Mouse (Mus musculus) T-cell, adult 2 months (primary cell): ENCODE data around the gene Pepd.

Experiments
- DNase-seq: peaks from one replicate; pipeline ENCODE4 v3.0.0; 2022; ENCODE audit warnings: low spot score

Pepd gene

GRCm38 (mm10) chr7:34983702-34984475 lies 71.7 kb downstream of the Pepd start:
- no peak for DNase-seq

- no peak for DNase-seq
These were observed 72.5 kb downstream of the Pepd start for GRCm38 (mm10) chr7:34984526-34985133.

DNA sequence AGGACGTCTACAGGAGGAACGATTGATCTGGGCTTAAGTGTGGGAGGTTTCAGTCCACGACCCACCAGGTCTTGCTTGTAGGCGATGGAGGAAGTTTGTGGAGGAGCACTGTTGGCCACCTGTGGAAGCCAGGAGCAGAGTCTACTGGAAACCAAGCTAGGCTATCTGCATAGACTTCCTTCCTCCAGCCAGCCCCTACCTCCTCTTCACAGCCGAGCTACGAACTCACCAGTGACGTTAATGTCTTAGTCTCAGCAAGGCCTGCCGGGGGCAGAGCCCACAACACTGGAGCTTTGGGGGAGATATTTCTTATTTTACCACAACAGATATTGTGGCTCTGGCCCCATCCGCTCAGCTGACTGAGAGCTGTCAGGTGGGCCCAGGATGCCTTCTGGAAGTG lies 73.0 kb downstream of the Pepd start:
- DNase-seq: peak; percentile 19

- DNase-seq: no peak
These were observed 73.5 kb downstream of the Pepd start for GRCm38 (mm10) chr7:34985646-34986045.

- DNase-seq: no peak
These were observed 74.5 kb downstream of the Pepd start for GRCm38 (mm10) chr7:34986575-34987150.

GRCm38 (mm10) chr7:34987258-34987657 lies 75.1 kb downstream of the Pepd start:
- no peak for DNase-seq

DNA sequence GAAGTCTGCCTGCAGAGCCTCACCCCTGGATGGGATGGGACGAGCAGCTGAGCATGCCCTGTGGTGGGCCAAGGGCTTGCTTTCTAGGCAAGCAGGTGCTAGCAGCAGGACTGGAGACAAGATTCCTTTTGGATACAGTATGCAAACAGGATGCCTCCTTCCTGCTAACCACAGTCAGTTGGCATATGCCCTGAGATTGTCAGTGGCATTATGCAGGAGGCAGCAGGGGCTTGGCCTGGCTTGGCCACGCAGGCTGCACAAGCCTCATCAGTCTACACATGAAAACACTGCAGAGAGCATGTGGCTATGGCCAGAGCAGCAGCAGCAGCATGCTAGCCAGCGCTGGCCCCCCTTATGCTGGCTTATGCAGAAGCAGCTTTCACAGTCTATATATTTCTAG lies 76.3 kb downstream of the Pepd start:
- no peak for DNase-seq

DNA sequence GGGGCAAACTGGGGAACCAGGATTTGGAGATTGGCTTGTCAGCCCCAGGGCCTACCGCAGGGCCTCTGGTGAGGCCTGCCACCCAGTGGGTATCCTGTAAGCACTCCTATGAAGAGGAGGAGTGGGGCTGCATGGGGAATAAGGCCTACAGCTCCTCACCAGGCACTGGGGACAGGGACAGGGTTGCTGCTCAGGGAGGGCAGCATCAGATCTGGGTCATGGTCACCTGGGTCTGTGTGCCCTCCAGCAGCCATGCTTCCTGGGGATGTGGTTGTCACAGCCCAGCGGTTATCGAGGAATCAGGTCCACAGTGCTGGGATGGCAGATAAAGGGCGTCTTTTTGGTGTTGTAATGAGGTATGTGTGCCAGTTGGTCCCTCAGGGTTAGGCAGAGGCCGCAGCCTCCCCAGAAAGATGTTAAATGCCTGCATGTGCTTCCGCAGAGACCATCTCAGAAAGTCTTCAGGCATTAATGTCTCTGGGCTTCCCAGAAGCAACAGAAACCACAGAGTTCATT lies 79.6 kb downstream of the Pepd start:
- DNase-seq: no peak

DNA sequence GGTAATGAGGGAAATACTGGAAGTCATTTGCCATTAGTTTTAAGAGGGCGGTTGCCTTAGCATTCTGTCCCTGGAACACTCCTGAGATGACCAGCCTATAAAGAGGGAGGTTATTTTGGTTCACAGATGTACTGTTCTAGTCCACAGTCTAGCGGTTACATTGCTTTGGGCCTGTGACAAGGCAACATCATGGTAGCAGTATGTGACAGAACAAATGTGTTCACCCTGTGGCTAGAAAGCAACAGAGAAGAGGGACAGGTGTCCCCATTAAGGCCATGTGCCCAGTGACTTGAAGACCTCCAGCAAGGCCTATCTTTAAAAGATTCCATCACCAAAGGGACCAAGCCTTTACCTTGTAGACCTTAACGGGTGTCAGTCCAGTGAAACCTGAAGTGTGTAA lies 80.6 kb downstream of the Pepd start:
- DNase-seq: no peak

- no peak for DNase-seq
These were observed 83.9 kb downstream of the Pepd start for GRCm38 (mm10) chr7:34995872-34996662.

DNA sequence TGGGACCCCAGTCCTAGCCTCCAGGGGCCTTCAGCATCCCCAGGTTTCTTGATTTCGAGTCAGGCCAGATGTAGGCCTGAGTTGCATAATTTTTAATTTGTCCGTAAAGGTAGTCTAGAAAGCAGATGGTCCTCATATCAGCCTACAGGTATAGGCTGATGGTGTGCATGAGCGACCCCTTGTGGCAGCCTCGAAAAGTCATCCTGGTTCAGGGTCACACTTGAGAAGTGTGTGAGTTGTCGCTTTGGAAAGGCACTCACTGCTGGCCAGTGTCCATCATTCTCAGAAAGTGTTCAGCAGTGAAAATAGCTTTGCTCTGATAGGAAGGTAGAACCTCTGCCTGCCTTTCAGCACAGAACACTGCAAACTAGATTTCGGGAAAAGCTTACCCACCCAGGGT lies 88.7 kb downstream of the Pepd start:
- DNase-seq: no peak

DNA sequence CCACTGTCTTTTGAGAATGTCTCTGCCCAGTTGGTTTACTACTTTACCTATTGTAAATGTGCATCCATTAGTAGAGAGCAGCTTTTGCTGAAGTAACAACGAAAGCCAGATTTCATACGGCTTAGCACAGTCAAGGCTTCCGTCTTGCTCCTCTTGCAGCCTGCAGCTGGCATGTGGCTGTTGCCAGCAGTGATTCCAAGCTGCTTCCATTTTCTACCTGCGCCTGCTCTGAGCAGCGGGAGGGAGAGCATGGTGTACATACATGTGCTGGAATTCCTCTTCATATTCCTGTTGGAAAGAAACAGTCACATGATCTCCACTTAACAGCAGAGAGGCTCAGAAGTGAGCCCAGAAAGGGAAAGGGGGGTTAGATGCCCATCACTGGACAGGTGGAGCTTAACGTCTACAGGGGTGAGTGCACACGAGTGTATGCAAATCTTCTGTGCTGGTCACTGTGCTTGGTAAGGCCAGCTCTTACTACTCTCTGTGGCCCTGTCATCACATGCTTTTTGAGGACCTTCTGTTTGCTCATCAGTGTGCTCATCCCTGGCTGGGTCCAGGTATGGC lies 91.1 kb downstream of the Pepd start:
- no peak for DNase-seq

GRCm38 (mm10) chr7:35006661-35007060 lies 94.5 kb downstream of the Pepd start:
- no peak for DNase-seq

GRCm38 (mm10) chr7:35013228-35013627 lies 101.0 kb downstream of the Pepd start:
- no peak for DNase-seq

DNA sequence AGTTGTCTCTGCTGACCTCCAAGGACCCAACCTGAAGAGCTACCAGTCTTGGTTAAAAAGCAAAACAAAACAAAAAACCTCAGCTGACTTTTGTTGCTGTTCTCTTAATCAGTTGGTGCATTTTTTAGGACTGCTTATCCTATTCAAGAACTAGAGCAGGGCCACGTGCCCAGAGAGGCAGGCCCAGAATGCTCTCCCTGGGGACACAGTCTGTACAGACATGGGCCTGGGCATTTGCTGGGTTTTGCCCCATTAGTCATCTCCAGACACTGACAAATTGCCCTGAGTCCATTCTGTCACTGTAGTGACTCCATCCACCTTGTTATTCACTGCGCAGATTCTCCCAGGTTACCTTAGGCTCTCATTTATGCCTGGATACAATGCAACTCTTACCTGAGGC lies 103.1 kb downstream of the Pepd start:
- DNase-seq: no peak

DNA sequence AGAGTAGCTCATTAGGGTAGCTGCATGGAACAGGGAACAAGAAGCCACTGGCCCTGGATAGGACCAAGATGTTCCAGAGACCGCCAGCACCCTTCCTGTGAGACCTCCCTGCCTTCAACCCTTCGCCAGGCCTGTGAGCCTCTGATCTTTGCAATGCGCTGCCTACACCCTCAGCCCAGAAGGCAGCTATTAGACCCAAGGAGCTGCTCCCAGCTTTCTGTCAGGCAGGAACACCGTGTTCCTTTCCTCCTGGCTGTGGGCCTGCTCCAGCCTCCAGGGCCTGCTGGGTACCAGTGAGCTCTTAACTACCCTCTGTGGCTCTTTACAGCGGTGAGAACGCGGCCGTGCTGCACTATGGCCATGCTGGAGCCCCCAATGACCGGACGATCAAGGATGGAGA lies 109.2 kb downstream of the Pepd start:
- DNase-seq: no peak

DNA sequence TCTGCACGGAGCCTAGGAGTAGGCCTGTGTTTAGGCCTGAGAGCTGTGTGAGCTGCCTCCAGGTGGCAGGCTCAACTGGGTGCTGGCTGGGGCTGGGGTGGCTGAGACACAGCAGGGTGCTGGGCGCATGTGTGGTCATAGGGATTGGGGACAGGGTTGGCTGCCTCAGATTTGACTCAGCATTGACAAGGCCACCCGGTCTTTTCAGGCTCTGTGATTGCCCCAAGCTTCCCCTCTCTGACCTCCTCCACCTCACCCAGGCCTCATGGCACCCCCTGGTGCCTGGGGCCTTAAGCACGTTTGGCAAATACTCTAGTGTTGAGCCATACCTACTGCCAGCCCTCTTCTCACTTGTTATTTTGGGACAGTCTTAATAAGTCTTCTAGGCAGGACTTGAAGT lies 111.1 kb downstream of the Pepd start:
- no peak for DNase-seq

GRCm38 (mm10) chr7:35024426-35024825 lies 112.2 kb downstream of the Pepd start:
- DNase-seq: no peak

DNA sequence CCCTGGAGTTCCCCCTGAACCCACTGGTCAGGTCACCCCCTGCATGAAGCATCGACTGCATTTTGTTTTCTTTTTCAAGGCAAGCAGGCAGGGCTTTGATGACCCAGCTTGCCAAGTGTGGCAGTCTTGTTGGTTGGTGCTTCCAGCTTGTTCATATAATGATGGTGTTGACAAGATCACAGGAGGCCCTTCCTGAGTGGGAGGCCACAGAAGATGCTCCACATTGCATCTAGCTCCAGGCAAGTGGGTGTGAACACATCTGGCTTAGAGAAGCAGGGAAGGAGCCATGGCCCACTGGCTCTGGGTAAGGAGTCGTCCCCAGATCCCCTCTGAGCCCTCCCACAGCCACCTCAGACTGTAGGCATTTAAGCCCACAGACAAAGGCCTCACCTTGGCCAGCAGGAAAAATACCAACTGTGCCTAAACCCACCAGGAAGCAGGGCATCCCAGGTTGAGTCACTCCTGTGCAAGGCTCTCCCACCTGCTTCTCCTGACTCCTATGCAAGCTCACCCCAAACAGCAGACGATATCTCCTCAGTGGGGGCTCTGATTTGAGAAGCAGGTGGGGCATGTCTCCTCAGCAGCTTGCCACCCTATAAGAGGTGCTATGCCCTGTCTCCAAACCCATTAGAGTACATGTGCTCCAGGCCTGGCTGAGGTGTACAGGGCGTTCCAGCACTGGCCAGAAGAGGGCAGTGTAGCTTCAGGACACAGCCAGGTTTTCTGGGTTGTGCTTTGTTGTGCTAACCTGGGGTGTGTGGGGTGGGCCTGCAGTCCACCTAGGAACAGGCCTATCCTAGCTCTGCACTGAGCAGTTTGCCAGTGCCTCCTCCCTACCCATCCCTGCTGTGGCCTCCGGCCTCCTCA lies 113.5 kb downstream of the Pepd start:
- peak; percentile 46 for DNase-seq

GRCm38 (mm10) chr7:35026276-35026630 lies 114.1 kb downstream of the Pepd start:
- DNase-seq: no peak

GRCm38 (mm10) chr7:35026838-35027291 lies 114.7 kb downstream of the Pepd start:
- DNase-seq: no peak
